Mouse (Mus musculus) midbrain, postnatal 0 days (tissue): ENCODE measurements at regions not wholly inside any gene's neighbourhood (a gene's known extent, or its start where the extent isn't known, plus 50 kb on each side); places are given as distances from the start of the nearest gene placed in this dataset.

Experiments
- ATAC-seq: fragments of 200-750 bp; cut with Nextera tagmentation; 2 replicates; pipeline ENCODE4 v1.8.0; 2017; ENCODE audit warnings: moderate number of reproducible peaks, mild to moderate bottlenecking, moderate TSS enrichment, moderate library complexity; ENCODE audit not compliant: low FRiP score
- DNase-seq: peaks from one replicate; pipeline ENCODE4 v3.0.0-alpha.2; 2015; ENCODE audit warnings: low spot score
- H3K27ac ChIP-seq: fragments of 300-500 bp; sonication (generic); 2 replicates; pipeline ENCODE4 v1.5.1; 2014; ENCODE audit warnings: low read depth, mild to moderate bottlenecking, low read length, mixed read lengths
- H3K27me3 ChIP-seq: fragments of 300-500 bp; sonication (generic); 2 replicates; pipeline ENCODE4 v1.6.1; 2014; ENCODE audit warnings: low read length, control low read depth, mixed read lengths; ENCODE audit not compliant: insufficient read depth
- H3K36me3 ChIP-seq: fragments of 300-500 bp; sonication (generic); 2 replicates; pipeline ENCODE4 v1.6.1; 2014; ENCODE audit warnings: low read length, control low read depth, mixed read lengths; ENCODE audit not compliant: insufficient read depth
- H3K4me1 ChIP-seq: fragments of 300-500 bp; sonication (generic); 2 replicates; pipeline ENCODE4 v1.6.1; 2014; ENCODE audit warnings: mild to moderate bottlenecking, control low read depth, antibody characterized with exemption, low read length, mixed read lengths; ENCODE audit not compliant: insufficient read depth
- H3K4me2 ChIP-seq: fragments of 300-500 bp; sonication (generic); 2 replicates; pipeline ENCODE4 v1.6.1; 2014; ENCODE audit warnings: low read depth, mild to moderate bottlenecking, low read length, mixed read lengths; ENCODE audit not compliant: poor library complexity, severe bottlenecking
- H3K4me3 ChIP-seq: fragments of 300-500 bp; sonication (generic); 2 replicates; pipeline ENCODE4 v1.5.1; 2014; ENCODE audit warnings: low read depth, mild to moderate bottlenecking, low read length, moderate library complexity
- H3K9ac ChIP-seq: fragments of 300-500 bp; sonication (generic); replicated peaks from 2 replicates; pipeline ENCODE4 v1.6.1; 2014; ENCODE audit warnings: mild to moderate bottlenecking, low read length, moderate library complexity, mixed read lengths; ENCODE audit not compliant: poor library complexity, severe bottlenecking
- H3K9me3 ChIP-seq: fragments of 300-500 bp; sonication (generic); 2 replicates; pipeline ENCODE4 v1.6.1; 2016; ENCODE audit warnings: low read length, control low read depth
- CTCF ChIP-seq: IDR thresholded peaks from 2 replicates; pipeline ENCODE4 v1.5.1; 2016; ENCODE audit warnings: antibody characterized with exemption, mild to moderate bottlenecking
- WGBS: fragments of 180-500 bp; shearing (Covaris S2); extraction: QIAGEN DNeasy Blood & Tissue Kit; methylation state at CpG from one replicate; pipeline ENCODE4 v1.1.7; 2014; 5-methylcytosine and 5-hydroxymethylcytosine counted together

DNA sequence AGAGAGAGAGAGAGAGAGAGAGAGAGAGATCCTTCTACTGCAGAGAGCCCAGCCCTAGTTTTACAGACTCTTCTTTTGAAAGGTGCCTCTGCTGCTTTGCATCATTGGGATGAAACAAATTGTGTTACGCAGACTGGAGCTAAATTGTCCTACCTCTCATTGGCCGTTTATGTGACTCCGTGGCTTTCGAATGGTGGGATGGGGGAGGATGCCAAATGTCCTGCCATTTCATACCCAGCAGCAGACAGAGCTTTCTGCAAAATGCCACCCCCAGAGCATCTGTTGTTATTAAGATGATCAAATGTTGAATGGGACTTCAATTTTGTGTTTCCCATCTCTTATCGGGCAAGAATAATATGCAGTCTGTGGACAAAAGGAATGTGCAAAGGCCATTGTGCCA is 321.9 kb upstream of the Mki67 start:
- WGBS, result 84% methylated on average over 5 of the region's 5 CpGs
- Histone ChIP-seq H3K9ac (no peak overlapping the region), H3K36me3 (no peaks in the 10 kb centered on the region), H3K27me3 (no peaks in the 10 kb centered on the region), H3K4me2 (no peak overlapping the region), H3K4me3 (no peak overlapping the region), H3K27ac (no peak overlapping the region), H3K9me3 (no peaks in the 10 kb centered on the region), H3K4me1 (no peaks in the 10 kb centered on the region)
- ATAC-seq (no peak), DNase-seq (no peak)
- TF ChIP-seq CTCF, result no peak

DNA sequence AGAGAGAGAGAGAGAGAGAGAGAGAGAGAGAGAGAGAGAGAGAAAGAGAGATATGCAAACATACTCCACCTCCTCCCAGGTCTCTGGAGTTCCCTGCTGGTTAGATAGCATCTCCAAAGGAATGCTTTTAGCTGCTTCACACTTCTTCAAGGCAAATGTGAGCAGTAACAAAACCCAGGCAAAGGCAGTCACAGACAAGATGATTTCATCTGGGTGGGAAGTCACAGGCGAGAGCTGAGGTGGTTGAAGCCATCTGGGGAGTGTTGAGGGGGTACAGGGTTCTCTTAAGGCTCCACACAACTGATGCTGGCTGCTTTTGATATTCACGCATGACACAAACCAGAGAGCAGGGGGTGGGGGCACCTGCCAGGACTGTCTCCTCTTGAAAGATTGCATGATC is 322.7 kb upstream of the Mki67 start:
- no peaks in the 10 kb centered on the region for H3K27me3 ChIP-seq
- H3K4me2 ChIP-seq, result no peak overlapping the region
- no peak for TF ChIP-seq CTCF
- no peaks in the 10 kb centered on the region for H3K4me1 ChIP-seq
- no peak for ATAC-seq
- H3K27ac ChIP-seq, result no peak overlapping the region
- no peaks in the 10 kb centered on the region for H3K36me3 ChIP-seq
- WGBS, result 76% methylated on average over 2 of the region's 2 CpGs
- H3K9me3 ChIP-seq, result no peaks in the 10 kb centered on the region
- H3K4me3 ChIP-seq, result no peak overlapping the region
- H3K9ac ChIP-seq, result no peak overlapping the region
- DNase-seq, result no peak

DNA sequence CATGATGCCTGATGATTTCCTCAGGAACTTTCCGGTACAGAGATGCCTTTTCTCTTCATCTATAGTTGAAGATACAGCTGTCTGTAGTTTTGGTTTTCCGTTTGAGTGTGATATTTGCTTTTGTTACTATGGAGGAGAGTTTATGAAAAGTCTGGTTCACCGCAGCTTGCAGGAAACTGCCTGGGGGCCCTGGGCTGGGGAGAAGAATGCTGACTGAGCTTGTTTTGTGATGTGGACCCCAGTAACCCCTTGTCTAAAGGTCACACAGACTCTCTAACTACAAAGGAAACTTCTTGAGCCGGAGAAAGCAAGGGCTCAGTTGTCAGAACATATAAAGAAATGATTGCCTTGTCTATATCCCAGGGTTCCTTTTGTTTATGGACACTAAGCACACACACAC is 325.8 kb upstream of the Mki67 start:
- WGBS, result 59% methylated on average over 4 of the region's 4 CpGs
- no peak for TF ChIP-seq CTCF
- H3K36me3 ChIP-seq, result no peaks in the 10 kb centered on the region
- 0 out of 2 replicates have a peak, but pooled peaks cover 3% of the 10 kb centered on the region for H3K4me1 ChIP-seq
- H3K9ac ChIP-seq, result no peak overlapping the region
- H3K9me3 ChIP-seq, result no peaks in the 10 kb centered on the region
- H3K27ac ChIP-seq, result no peak overlapping the region
- no peak overlapping the region for H3K4me3 ChIP-seq
- no peak for DNase-seq
- no peaks in the 10 kb centered on the region for H3K27me3 ChIP-seq
- H3K4me2 ChIP-seq, result no peak overlapping the region
- no peak for ATAC-seq

DNA sequence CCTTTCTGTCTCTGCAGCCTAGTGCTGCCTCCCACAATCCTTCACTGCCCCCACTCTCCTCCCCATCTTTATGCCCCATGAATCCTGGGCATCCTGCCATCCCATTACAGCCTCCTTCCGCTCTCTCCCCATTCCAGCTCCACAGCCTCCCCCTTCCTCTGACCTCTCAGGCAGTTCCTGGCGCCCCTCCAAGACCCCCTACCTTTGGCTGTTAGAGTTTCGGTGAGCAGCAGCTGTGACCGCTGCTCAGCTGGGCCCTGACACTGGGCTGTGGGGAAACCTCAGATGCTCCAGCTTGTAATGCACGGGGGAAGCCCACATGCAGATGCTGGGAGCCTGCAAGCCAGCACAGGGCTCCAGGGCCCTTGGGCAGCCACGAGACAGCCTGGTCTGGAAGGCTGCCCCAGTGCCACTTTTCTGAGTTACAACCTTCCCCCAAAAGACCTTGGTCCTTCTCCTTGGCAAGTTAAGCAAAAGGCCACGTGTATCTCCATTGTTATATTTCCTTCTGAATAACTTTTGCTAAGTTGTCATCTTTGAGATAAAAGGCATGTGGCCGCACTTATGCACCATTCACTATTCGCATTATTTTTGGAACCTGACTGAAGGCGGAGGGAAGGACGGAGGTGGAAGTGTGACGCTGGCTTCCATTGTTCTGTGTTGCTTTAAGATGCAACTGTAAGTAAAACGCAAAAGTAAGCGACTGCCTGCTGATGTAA is 330.6 kb upstream of the Mki67 start:
- peak overlapping the region; percentile 51; the same call in 1 of the 2 replicates for H3K27ac ChIP-seq
- H3K36me3 ChIP-seq, result no peaks in the 10 kb centered on the region
- 0 out of 2 replicates have a peak, but pooled peaks cover 3% of the 10 kb centered on the region for H3K27me3 ChIP-seq
- peak; percentile 31; the same call in 1 of the 2 replicates for ATAC-seq
- no peaks in the 10 kb centered on the region for H3K9me3 ChIP-seq
- 0 out of 2 replicates have a peak, but pooled peaks cover 3% of the 10 kb centered on the region for H3K4me1 ChIP-seq
- peak; percentile 95 for DNase-seq
- H3K4me3 ChIP-seq, result no peak overlapping the region
- H3K9ac ChIP-seq, result no peak overlapping the region
- 0 out of 2 replicates have a peak overlapping the region, but pooled peaks have one; percentile 2 for H3K4me2 ChIP-seq
- WGBS, result 21% methylated on average over 14 of the region's 14 CpGs
- TF ChIP-seq CTCF, result no peak

DNA sequence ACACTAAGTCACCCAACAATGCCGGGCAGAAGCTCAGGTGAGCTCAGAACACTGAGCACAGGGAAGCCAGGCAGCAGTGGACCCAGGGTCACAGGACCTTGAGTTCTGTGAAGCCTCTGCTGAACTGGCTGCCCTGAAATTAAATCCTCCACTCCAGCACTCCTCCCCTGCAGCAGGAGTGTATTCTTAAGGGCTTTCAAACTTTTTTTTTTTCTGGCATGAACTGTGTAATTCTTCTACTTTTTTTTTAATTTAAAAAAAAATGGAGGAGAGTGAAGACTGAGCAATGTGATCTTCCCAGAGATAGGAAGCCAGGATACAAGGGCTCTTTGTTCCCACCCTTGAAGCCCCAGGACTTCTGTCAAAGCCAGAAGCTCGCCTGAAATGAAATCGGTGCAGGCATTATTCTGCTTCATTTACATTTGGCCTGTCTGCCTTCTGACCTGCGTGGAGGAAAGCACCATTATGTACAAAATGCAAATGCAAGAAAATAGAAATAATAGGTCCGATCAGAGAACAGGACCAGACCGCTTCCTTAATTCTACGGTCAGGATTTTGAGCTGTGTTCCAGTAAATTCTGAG is 331.3 kb upstream of the Mki67 start:
- no peak overlapping the region for H3K9ac ChIP-seq
- WGBS, result 26% methylated on average over 7 of the region's 7 CpGs
- ATAC-seq, result no peak
- peak overlapping the region; percentile 21; the same call in 1 of the 2 replicates for H3K27ac ChIP-seq
- H3K27me3 ChIP-seq, result 0 out of 2 replicates have a peak, but pooled peaks cover 3% of the 10 kb centered on the region
- peak; percentile 71 for DNase-seq
- TF ChIP-seq CTCF, result no peak
- H3K9me3 ChIP-seq, result no peaks in the 10 kb centered on the region
- H3K4me3 ChIP-seq, result no peak overlapping the region
- H3K36me3 ChIP-seq, result no peaks in the 10 kb centered on the region
- 0 out of 2 replicates have a peak overlapping the region, but pooled peaks have one; percentile 2 for H3K4me2 ChIP-seq
- H3K4me1 ChIP-seq, result 0 out of 2 replicates have a peak, but pooled peaks cover 3% of the 10 kb centered on the region
